9 mouse cellular contexts compared by ENCODE assay signal in the genomic region with DNA sequence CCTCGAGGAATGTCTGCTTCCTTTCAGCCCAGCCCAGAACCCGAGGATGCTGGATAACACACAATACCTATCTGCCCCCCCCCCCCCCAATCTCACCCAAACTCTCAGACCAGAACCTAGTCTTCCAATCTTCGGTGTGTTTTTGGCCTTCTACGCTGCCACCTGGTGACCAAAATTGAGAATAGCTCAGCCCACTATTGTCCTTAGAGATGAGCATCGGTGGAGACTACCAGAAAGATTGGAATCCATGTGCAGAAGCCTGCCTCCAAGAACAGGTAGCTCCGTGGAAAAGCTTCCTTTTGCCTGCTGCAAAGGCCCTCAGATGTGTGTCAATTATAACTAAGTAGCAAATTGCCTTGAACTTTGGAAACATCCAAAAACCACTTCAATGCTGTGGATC. TPM values are rescaled to one million over a fixed set of nuclear protein-coding genes. Genes with fewer than 3 reads are reported as not detected.
DNase-seq lines count a peak whose midpoint lies in the region; ATAC-seq and TF ChIP-seq lines count a peak whose summit lies in the region.
"Had no signal": no experiment of that assay in that cellular context is flagged by ENCODE, and none has a peak within 500 bp of the region (broad histone marks: within the 10 kb centered on the region; RNA-seq: fewer than 3 reads in every experiment).

No protein-coding gene starts in this region.

- intact Hi-C loops in gastrocnemius, adult 2 months (cut with DNase I): loop anchor here (10.0 kb wide), 1 partner anchor 653 kb away; no protein-coding TSS in a partner anchor

- no peak overlapping the region for H3K9ac ChIP-seq in midbrain, embryonic 14.5 days (replicated peaks; ENCODE audit: low read length)
- H3K9ac ChIP-seq in midbrain, embryonic 15.5 days: no peak overlapping the region

- no peaks in the 10 kb centered on the region for H3K27me3 ChIP-seq in midbrain, embryonic 14.5 days (ENCODE audit: control insufficient read depth, insufficient read depth, low read length)
- H3K27me3 ChIP-seq in midbrain, embryonic 15.5 days (replicated peaks): no peaks in the 10 kb centered on the region
- peaks cover 30% of the 10 kb centered on the region for H3K27me3 ChIP-seq in embryonic facial prominence, embryonic 10.5 days (replicated peaks; ENCODE audit: low read depth, poor library complexity, severe bottlenecking)

- no peak overlapping the region for H3K27ac ChIP-seq in gastrocnemius, adult 2 months
- no peak overlapping the region for H3K27ac ChIP-seq in midbrain, embryonic 14.5 days (replicated peaks; ENCODE audit: low read depth, low read length)
- H3K27ac ChIP-seq in midbrain, embryonic 15.5 days: no peak overlapping the region
- H3K27ac ChIP-seq in embryonic facial prominence, embryonic 10.5 days (replicated peaks): no peak overlapping the region

- no peak; the same call in 1 of the 2 replicates for ATAC-seq in midbrain, embryonic 14.5 days (ENCODE audit: low FRiP score, low TSS enrichment)
- no peak for ATAC-seq in midbrain, embryonic 15.5 days (replicated peaks)

- H3K4me3 ChIP-seq in gastrocnemius, adult 2 months: no peak overlapping the region
- H3K4me3 ChIP-seq in midbrain, embryonic 14.5 days (replicated peaks; ENCODE audit: low read depth, low read length): no peak overlapping the region
- H3K4me3 ChIP-seq in midbrain, embryonic 15.5 days: no peak overlapping the region
- no peak overlapping the region for H3K4me3 ChIP-seq in embryonic facial prominence, embryonic 10.5 days

- no peaks in the 10 kb centered on the region for H3K36me3 ChIP-seq in midbrain, embryonic 14.5 days (ENCODE audit: control insufficient read depth, insufficient read depth, low read length)
- no peaks in the 10 kb centered on the region for H3K36me3 ChIP-seq in midbrain, embryonic 15.5 days (replicated peaks)
- no peaks in the 10 kb centered on the region for H3K36me3 ChIP-seq in embryonic facial prominence, embryonic 10.5 days (replicated peaks)

- H3K4me1 ChIP-seq in midbrain, embryonic 14.5 days (ENCODE audit: control insufficient read depth, insufficient read depth, low read length): no peaks in the 10 kb centered on the region
- H3K4me1 ChIP-seq in midbrain, embryonic 15.5 days: peaks cover 4% of the 10 kb centered on the region; the same call in 1 of the 2 replicates
- peaks cover 7% of the 10 kb centered on the region for H3K4me1 ChIP-seq in embryonic facial prominence, embryonic 10.5 days

- no peak overlapping the region for H3K4me2 ChIP-seq in midbrain, embryonic 14.5 days (ENCODE audit: low read length)
- no peak overlapping the region for H3K4me2 ChIP-seq in midbrain, embryonic 15.5 days

- WGBS in midbrain, embryonic 14.5 days: 22% methylated on average over 6 of the region's 6 CpGs
- WGBS in midbrain, embryonic 15.5 days: 23% methylated on average over 6 of the region's 6 CpGs
- 26% methylated on average over 6 of the region's 6 CpGs for WGBS in embryonic facial prominence, embryonic 10.5 days

- peak; percentile 53 for TF ChIP-seq CTCF in gastrocnemius, adult 2 months (IDR thresholded peaks at IDR 0.05)

- DNase-seq in gastrocnemius, adult 2 months: no peak
- no peak for DNase-seq in gastrocnemius, postnatal 25 days
- DNase-seq in midbrain, embryonic 14.5 days: peak; percentile 63
- DNase-seq in embryonic facial prominence, embryonic 10.5 days (ENCODE audit: low spot score): peak; percentile 16
- peak; percentile 58 for DNase-seq in right cerebral cortex, adult 2 months (ENCODE audit: low spot score in 2 of 2)
- no peak for DNase-seq in T-cell, adult 2 months (ENCODE audit: low spot score)
- DNase-seq in heart, adult 8-10 months (ENCODE audit: low spot score): no peak

- H3K9me3 ChIP-seq in midbrain, embryonic 14.5 days (ENCODE audit: control insufficient read depth, low read length): no peaks in the 10 kb centered on the region
- no peaks in the 10 kb centered on the region for H3K9me3 ChIP-seq in midbrain, embryonic 15.5 days
- no peaks in the 10 kb centered on the region for H3K9me3 ChIP-seq in embryonic facial prominence, embryonic 10.5 days

RNA-seq across cellular contexts. Expression of gene Chst13, which starts 2.7 kb away (rescaled TPM):
- not detected for total RNA-seq in gastrocnemius, adult 2 months (2021)
- under 1 TPM in 1 of 2 experiments, not detected in 1; 0.38 TPM for total RNA-seq in gastrocnemius, postnatal 25 days (2021)
- 0.22 TPM in 1 of 2 replicates, not detected in the other for polyA plus RNA-seq in midbrain, embryonic 14.5 days (2014; fragmentation: Nextera tagmentation; extraction: Ambion mirVana)
- polyA plus RNA-seq in midbrain, embryonic 15.5 days (2015; fragmentation: Nextera tagmentation; extraction: Ambion mirVana): not detected in 2 replicates
- 0.09 and 0.11 TPM in 2 replicates for polyA plus RNA-seq in embryonic facial prominence, embryonic 10.5 days (2016; fragmentation: Nextera tagmentation; extraction: Ambion mirVana)
- total RNA-seq in heart, adult 8-10 months (2022): under 1 TPM in 1 of 4 experiments, not detected in 3; 0.32 TPM

RNA-seq across cellular contexts. Expression of gene Uroc1, which starts 5.4 kb away (rescaled TPM):
- not detected for total RNA-seq in gastrocnemius, adult 2 months (2021)
- not detected for total RNA-seq in gastrocnemius, postnatal 25 days (2021)
- not detected in 2 replicates for polyA plus RNA-seq in midbrain, embryonic 14.5 days (2014; fragmentation: Nextera tagmentation; extraction: Ambion mirVana)
- not detected in 2 replicates for polyA plus RNA-seq in midbrain, embryonic 15.5 days (2015; fragmentation: Nextera tagmentation; extraction: Ambion mirVana)
- 0.04 TPM in 1 of 2 replicates, not detected in the other for polyA plus RNA-seq in embryonic facial prominence, embryonic 10.5 days (2016; fragmentation: Nextera tagmentation; extraction: Ambion mirVana)
- not detected for total RNA-seq in heart, adult 8-10 months (2022)
- total RNA-seq: heart, postnatal 14 days had no signal

RNA-seq across cellular contexts. Expression of gene BC048671, which starts 26.7 kb away (rescaled TPM):
- total RNA-seq in gastrocnemius, adult 2 months (2021): not detected
- total RNA-seq in gastrocnemius, postnatal 25 days (2021): not detected
- not detected in 2 replicates for polyA plus RNA-seq in midbrain, embryonic 14.5 days (2014; fragmentation: Nextera tagmentation; extraction: Ambion mirVana)
- polyA plus RNA-seq in midbrain, embryonic 15.5 days (2015; fragmentation: Nextera tagmentation; extraction: Ambion mirVana): not detected in 2 replicates
- polyA plus RNA-seq in embryonic facial prominence, embryonic 10.5 days (2016; fragmentation: Nextera tagmentation; extraction: Ambion mirVana): not detected in 2 replicates
- not detected for total RNA-seq in heart, adult 8-10 months (2022)
- total RNA-seq: heart, postnatal 14 days had no signal

RNA-seq across cellular contexts. Expression of gene Zxdc, which starts 41.6 kb away (rescaled TPM):
- 10 to 100 TPM; 15.5 to 15.9 TPM for total RNA-seq in gastrocnemius, adult 2 months (2021)
- 10 to 100 TPM; 11.3 to 13.8 TPM for total RNA-seq in gastrocnemius, postnatal 25 days (2021)
- polyA plus RNA-seq in midbrain, embryonic 14.5 days (2014; fragmentation: Nextera tagmentation; extraction: Ambion mirVana): 15.3 and 16.2 TPM in 2 replicates
- 11.6 and 12.7 TPM in 2 replicates for polyA plus RNA-seq in midbrain, embryonic 15.5 days (2015; fragmentation: Nextera tagmentation; extraction: Ambion mirVana)
- 6.0 and 7.2 TPM in 2 replicates for polyA plus RNA-seq in embryonic facial prominence, embryonic 10.5 days (2016; fragmentation: Nextera tagmentation; extraction: Ambion mirVana)
- 10 to 100 TPM; 13.0 to 15.0 (median 14.3) TPM for total RNA-seq in heart, adult 8-10 months (2022)

Comparison
In these comparisons a context has a peak if more than half of its experiments do, and no peak if none do; other contexts are left out.
1. DNase-seq: peak in midbrain, embryonic 14.5 days (single experiment), embryonic facial prominence, embryonic 10.5 days (single experiment) and right cerebral cortex, adult 2 months (2 of 2); none in gastrocnemius, adult 2 months (single experiment), gastrocnemius, postnatal 25 days (single experiment), T-cell, adult 2 months (single experiment) and heart, adult 8-10 months (single experiment).